Mouse (Mus musculus) limb, embryonic 14.5 days (tissue): ENCODE measurements around the gene Gm42957. TPM values are rescaled to one million over a fixed set of nuclear protein-coding genes. Genes with fewer than 3 reads are reported as not detected.

Experiments used
- ATAC-seq: fragments of 200-750 bp; cut with Nextera tagmentation; 2 replicates; pipeline ENCODE4 v1.8.0; 2017; ENCODE audit warnings: low read depth, moderate number of reproducible peaks, moderate TSS enrichment; ENCODE audit not compliant: low FRiP score
- DNase-seq: peaks from one replicate; pipeline ENCODE4 v3.0.0-alpha.2; 2015; ENCODE audit warnings: low spot score
- H3K27ac ChIP-seq: fragments of 300-500 bp; sonication (generic); replicated peaks from 2 replicates; pipeline ENCODE4 v1.5.1; 2014; ENCODE audit warnings: low read depth, mild to moderate bottlenecking, low read length, moderate library complexity, mixed read lengths
- H3K27me3 ChIP-seq: fragments of 300-500 bp; sonication (generic); 2 replicates; pipeline ENCODE4 v1.6.1; 2014; ENCODE audit warnings: low read length, mixed read lengths; ENCODE audit not compliant: control insufficient read depth, insufficient read depth
- H3K36me3 ChIP-seq: fragments of 300-500 bp; sonication (generic); 2 replicates; pipeline ENCODE4 v1.6.1; 2014; ENCODE audit warnings: mild to moderate bottlenecking, low read length, moderate library complexity, mixed read lengths; ENCODE audit not compliant: control insufficient read depth, insufficient read depth
- H3K4me1 ChIP-seq: fragments of 300-500 bp; sonication (generic); 2 replicates; pipeline ENCODE4 v1.6.1; 2014; ENCODE audit warnings: antibody characterized with exemption, low read length, mixed read lengths; ENCODE audit not compliant: control insufficient read depth, insufficient read depth
- H3K4me2 ChIP-seq: fragments of 300-500 bp; sonication (generic); replicated peaks from 2 replicates; pipeline ENCODE4 v1.6.1; 2014; ENCODE audit warnings: low read depth, mild to moderate bottlenecking, low read length, moderate library complexity; ENCODE audit not compliant: severe bottlenecking
- H3K4me3 ChIP-seq: fragments of 300-500 bp; sonication (generic); replicated peaks from 2 replicates; pipeline ENCODE4 v1.5.1; 2014; ENCODE audit warnings: low read length
- H3K9ac ChIP-seq: fragments of 300-500 bp; sonication (generic); 2 replicates; pipeline ENCODE4 v1.6.1; 2014; ENCODE audit warnings: mild to moderate bottlenecking, low read depth, low read length, moderate library complexity; ENCODE audit not compliant: severe bottlenecking
- H3K9me3 ChIP-seq: fragments of 300-500 bp; sonication (generic); 2 replicates; pipeline ENCODE4 v1.6.1; 2016; ENCODE audit warnings: low read length; ENCODE audit not compliant: control insufficient read depth
- POLR2A ChIP-seq: fragments of 200-500 bp; IDR thresholded peaks from 2 replicates; pipeline ENCODE4 v1.8.0; 2012; ENCODE audit warnings: inconsistent platforms, mild to moderate bottlenecking, moderate library complexity, borderline replicate concordance; ENCODE audit not compliant: insufficient read depth, insufficient read length; ENCODE audit errors: extremely low read depth
- WGBS: fragments of 180-500 bp; shearing (Covaris S2); extraction: QIAGEN DNeasy Blood & Tissue Kit; methylation state at CpG from one replicate; pipeline ENCODE4 v1.1.7; 2014; 5-methylcytosine and 5-hydroxymethylcytosine counted together
- polyA plus RNA-seq, 2 experiments: library from polyadenylated mRNA; depleted of rRNA in 1 of 2; stranded (reverse) in 1 of 2; unstranded in 1 of 2; fragments of >200 nt; fragmentation: Nextera tagmentation in 1 of 2; extraction: Ambion mirVana in 1 of 2; gene quantifications; 2 replicates each; pipeline versions ENCODE4 v1.2.1 to v1.2.3; 2012 to 2014

Gm42957 gene
- polyA plus RNA-seq, 2 experiments, result 0.28 to 0.93 TPM

GRCm38 (mm10) chr3:96669727-96670468 is 34.6 kb downstream of the Gm42957 start, which contains the start of gene Ankrd35:
Gene Ankrd35 (plus strand): TSS chr3:96670131.
- Histone ChIP-seq H3K4me2 (peak within 1 kb of the TSS; percentile 75), H3K9me3 (no peaks in the 10 kb centered on the region), H3K27me3 (no peaks in the 10 kb centered on the region), H3K4me3 (peak within 1 kb of the TSS; percentile 34), H3K27ac (no peak within 1 kb of the TSS), H3K4me1 (peaks cover 14% of the 10 kb centered on the region), H3K9ac (peak within 1 kb of the TSS; percentile 34; the same call in 1 of the 2 replicates), H3K36me3 (no peaks in the 10 kb centered on the region)
- WGBS, result 6% methylated on average over 34 of the region's 35 CpGs
- no peak for TF ChIP-seq POLR2A
- peak; percentile 95 for ATAC-seq
- DNase-seq, result peak; percentile 93

GRCm38 (mm10) chr3:96671519-96671918 is 36.2 kb downstream of the Gm42957 start:
- H3K9ac ChIP-seq, result no peak overlapping the region
- DNase-seq (no peak), ATAC-seq (no peak)

GRCm38 (mm10) chr3:96673514-96673913 is 38.2 kb downstream of the Gm42957 start:
- 73% methylated on average over 4 of the region's 4 CpGs for WGBS
- Histone ChIP-seq H3K27me3 (no peaks in the 10 kb centered on the region), H3K27ac (no peak overlapping the region), H3K4me1 (peaks cover 14% of the 10 kb centered on the region), H3K9me3 (no peaks in the 10 kb centered on the region), H3K9ac (no peak overlapping the region), H3K4me3 (no peak overlapping the region), H3K4me2 (no peak overlapping the region), H3K36me3 (no peaks in the 10 kb centered on the region)
- no peak for DNase-seq
- no peak for TF ChIP-seq POLR2A
- ATAC-seq, result no peak

More at GRCm38 (mm10) chr3:96671519-96671918, 36.2 kb downstream of the Gm42957 start:
- Histone ChIP-seq H3K9me3 (no peaks in the 10 kb centered on the region), H3K36me3 (no peaks in the 10 kb centered on the region), H3K4me1 (peaks cover 14% of the 10 kb centered on the region), H3K27me3 (no peaks in the 10 kb centered on the region), H3K4me3 (no peak overlapping the region), H3K4me2 (no peak overlapping the region), H3K27ac (no peak overlapping the region)
- WGBS, result 92% methylated on average over 5 of the region's 5 CpGs
- no peak for TF ChIP-seq POLR2A

GRCm38 (mm10) chr3:96674442-96674841 is 39.2 kb downstream of the Gm42957 start:
- H3K9me3 ChIP-seq, result no peaks in the 10 kb centered on the region
- H3K4me2 ChIP-seq, result peak overlapping the region; percentile 30; the same call in 1 of the 2 replicates
- no peaks in the 10 kb centered on the region for H3K36me3 ChIP-seq
- ATAC-seq (peak; percentile 54; the same call in 1 of the 2 replicates), DNase-seq (peak; percentile 46)
- peak overlapping the region; percentile 56; the same call in 1 of the 2 replicates for H3K27ac ChIP-seq
- H3K4me3 ChIP-seq, result no peak overlapping the region
- 12% methylated on average over 8 of the region's 8 CpGs for WGBS
- H3K27me3 ChIP-seq, result no peaks in the 10 kb centered on the region
- no peak for TF ChIP-seq POLR2A
- H3K9ac ChIP-seq, result no peak overlapping the region
- peaks cover 13% of the 10 kb centered on the region for H3K4me1 ChIP-seq

- DNase-seq (no peak), ATAC-seq (no peak)
- no peak overlapping the region for H3K27ac ChIP-seq
- peaks cover 10% of the 10 kb centered on the region; the same call in 1 of the 2 replicates for H3K4me1 ChIP-seq
- no peak overlapping the region for H3K4me3 ChIP-seq
- no peaks in the 10 kb centered on the region for H3K27me3 ChIP-seq
- H3K36me3 ChIP-seq, result no peaks in the 10 kb centered on the region
- H3K9me3 ChIP-seq, result no peaks in the 10 kb centered on the region
- WGBS, result 50% methylated on average over 3 of the region's 3 CpGs
- H3K4me2 ChIP-seq, result no peak overlapping the region
- TF ChIP-seq POLR2A, result no peak
- no peak overlapping the region for H3K9ac ChIP-seq
These were observed 39.9 kb downstream of the Gm42957 start for GRCm38 (mm10) chr3:96675171-96675570.
